15 mouse cellular contexts compared by ENCODE assay signal in genomic region chr19:53306706-53307105, GRCm38 (mm10). TPM values are rescaled to one million over a fixed set of nuclear protein-coding genes. Genes with fewer than 3 reads are reported as not detected.
DNase-seq lines count a peak whose midpoint lies in the region; ATAC-seq and TF ChIP-seq lines count a peak whose summit lies in the region.
"Had no signal": no experiment of that assay in that cellular context is flagged by ENCODE, and none has a peak within 500 bp of the region (broad histone marks: within the 10 kb centered on the region; RNA-seq: fewer than 3 reads in every experiment).

No protein-coding gene starts in this region.

- H3K27me3 ChIP-seq in hindbrain, embryonic 11.5 days (ENCODE audit: control insufficient read depth, insufficient read depth, low read length) = no peaks in the 10 kb centered on the region
- H3K27me3 ChIP-seq in midbrain, embryonic 13.5 days = no peaks in the 10 kb centered on the region
- no peaks in the 10 kb centered on the region for H3K27me3 ChIP-seq in intestine, postnatal 0 days (replicated peaks; ENCODE audit: control insufficient read depth, insufficient read depth, low read length)

- WGBS in hindbrain, embryonic 11.5 days = 23% methylated on average over 11 of the region's 11 CpGs
- whole genome bisulfite sequencing in midbrain, embryonic 13.5 days = 13% methylated on average over 11 of the region's 11 CpGs
- 71% methylated on average over 11 of the region's 11 CpGs for WGBS in intestine, postnatal 0 days

- peak overlapping the region; percentile 24; the same call in 1 of the 2 replicates for H3K27ac ChIP-seq in hindbrain, embryonic 11.5 days (ENCODE audit: low read depth, low read length)
- no peak overlapping the region for H3K27ac ChIP-seq in midbrain, embryonic 13.5 days
- no peak overlapping the region for H3K27ac ChIP-seq in intestine, postnatal 0 days (ENCODE audit: low read depth, low read length)
- H3K27ac ChIP-seq: liver, embryonic 14.5 days had no signal

- no peaks in the 10 kb centered on the region for H3K9me3 ChIP-seq in hindbrain, embryonic 11.5 days (ENCODE audit: control insufficient read depth, low read length)
- H3K9me3 ChIP-seq in midbrain, embryonic 13.5 days = no peaks in the 10 kb centered on the region
- no peaks in the 10 kb centered on the region for H3K9me3 ChIP-seq in intestine, postnatal 0 days (ENCODE audit: control insufficient read depth)

- 0 out of 2 replicates have a peak, but pooled peaks cover 4% of the 10 kb centered on the region for H3K4me1 ChIP-seq in hindbrain, embryonic 11.5 days (replicated peaks; ENCODE audit: control insufficient read depth, insufficient read depth, low read length)
- peaks cover 14% of the 10 kb centered on the region for H3K4me1 ChIP-seq in midbrain, embryonic 13.5 days (replicated peaks)
- H3K4me1 ChIP-seq in intestine, postnatal 0 days (replicated peaks; ENCODE audit: control insufficient read depth, insufficient read depth, low read length) = no peaks in the 10 kb centered on the region

- no peak for TF ChIP-seq POLR2A in brain, embryonic 14.5 days (IDR thresholded peaks at IDR 0.05; ENCODE audit: borderline replicate concordance, extremely low read depth, insufficient read depth, insufficient read length, poor library complexity, severe bottlenecking)

- no peak for ATAC-seq in hindbrain, embryonic 11.5 days (ENCODE audit: low FRiP score)
- ATAC-seq in midbrain, embryonic 13.5 days = no peak
- no peak for ATAC-seq in intestine, postnatal 0 days
- ATAC-seq: activated CD4-positive, CD25-positive, alpha-beta regulatory T cell, adult 4 months had no signal

- no peak overlapping the region for H3K4me3 ChIP-seq in hindbrain, embryonic 11.5 days (ENCODE audit: low read depth, low read length)
- H3K4me3 ChIP-seq in midbrain, embryonic 13.5 days (replicated peaks) = 0 out of 2 replicates have a peak overlapping the region, but pooled peaks have one; percentile 1
- H3K4me3 ChIP-seq in intestine, postnatal 0 days (ENCODE audit: low read depth, low read length) = no peak overlapping the region

- no peaks in the 10 kb centered on the region for H3K36me3 ChIP-seq in hindbrain, embryonic 11.5 days (ENCODE audit: control insufficient read depth, insufficient read depth, low read length)
- H3K36me3 ChIP-seq in midbrain, embryonic 13.5 days = no peaks in the 10 kb centered on the region
- no peaks in the 10 kb centered on the region for H3K36me3 ChIP-seq in intestine, postnatal 0 days (ENCODE audit: control insufficient read depth, insufficient read depth)

- H3K4me2 ChIP-seq in hindbrain, embryonic 11.5 days (replicated peaks; ENCODE audit: low read depth, low read length) = no peak overlapping the region
- peak overlapping the region; percentile 21; the same call in 1 of the 2 replicates for H3K4me2 ChIP-seq in midbrain, embryonic 13.5 days (replicated peaks)
- H3K4me2 ChIP-seq in intestine, postnatal 0 days (replicated peaks; ENCODE audit: low read depth) = no peak overlapping the region

- H3K9ac ChIP-seq in hindbrain, embryonic 11.5 days (ENCODE audit: low read depth, low read length) = no peak overlapping the region
- H3K9ac ChIP-seq in midbrain, embryonic 13.5 days (replicated peaks) = no peak overlapping the region
- no peak overlapping the region for H3K9ac ChIP-seq in intestine, postnatal 0 days (ENCODE audit: low read depth, low read length)
- H3K9ac ChIP-seq: liver, embryonic 14.5 days had no signal

- TF ChIP-seq CTCF in brain, embryonic 14.5 days (IDR thresholded peaks at IDR 0.05; ENCODE audit: borderline replicate concordance, extremely low read depth, insufficient read depth, insufficient read length) = no peak
- no peak for TF ChIP-seq CTCF in intestine, postnatal 0 days (IDR thresholded peaks at IDR 0.05; ENCODE audit: low read depth)

- DNase-seq in embryo, embryonic 11 days = peak; percentile 19
- DNase-seq in embryo, embryonic 10.5 days (ENCODE audit: low spot score) = no peak
- peak; percentile 62 for DNase-seq in brain, embryonic 14.5 days (ENCODE audit: low read depth)
- DNase-seq in hindbrain, embryonic 11.5 days (ENCODE audit: low spot score) = peak; percentile 38
- DNase-seq in right cerebral cortex, postnatal 25 days = no peak
- DNase-seq in layer of hippocampus, adult 11-12 months (ENCODE audit: low spot score) = no peak
- DNase-seq: heart, adult 18-20 months; heart, postnatal 4 days; kidney, adult 8-10 months; right cerebral cortex, postnatal 14 days; thymus, postnatal 14 days had no signal

RNA-seq across cellular contexts. Expression of gene Mxi1, which starts 3.6 kb away (rescaled TPM):
- polyA plus RNA-seq in brain, embryonic 14.5 days (2012; rRNA removed) = 37.1 and 44.2 TPM in 2 replicates
- polyA plus RNA-seq in hindbrain, embryonic 11.5 days (2014; fragmentation: Nextera tagmentation; extraction: Ambion mirVana) = 59.6 and 73.7 TPM in 2 replicates
- 32.4 and 50.7 TPM in 2 replicates for polyA plus RNA-seq in midbrain, embryonic 13.5 days (2015; fragmentation: Nextera tagmentation; extraction: Ambion mirVana)
- 58.9 and 64.0 TPM in 2 replicates for polyA plus RNA-seq in intestine, postnatal 0 days (2015; fragmentation: Nextera tagmentation; extraction: Ambion mirVana)

Comparison
In these comparisons a context has a peak if more than half of its experiments do, and no peak if none do; other contexts are left out.
1. DNase-seq: peak in embryo, embryonic 11 days (single experiment), brain, embryonic 14.5 days (single experiment) and hindbrain, embryonic 11.5 days (single experiment); none in embryo, embryonic 10.5 days (single experiment), right cerebral cortex, postnatal 25 days (single experiment) and layer of hippocampus, adult 11-12 months (single experiment).